Mouse (Mus musculus) myocyte (in vitro differentiated cells): ENCODE results near the gene Spsb1. TPM values are rescaled to one million over a fixed set of nuclear protein-coding genes. Genes with fewer than 3 reads are reported as not detected.

Source experiments
- H3K27me3 ChIP-seq: one replicate; pipeline ENCODE4 v1.6.1; 2011; ENCODE audit not compliant: control insufficient read depth, insufficient read depth, insufficient read length
- H3K36me3 ChIP-seq: one replicate; pipeline ENCODE4 v1.6.1; 2011; ENCODE audit not compliant: control insufficient read depth, insufficient read depth
- H3K4me2 ChIP-seq: one replicate; pipeline ENCODE4 v1.6.1; 2011; ENCODE audit warnings: low read depth, control low read depth
- H3K4me3 ChIP-seq: one replicate; pipeline ENCODE4 v1.5.1; 2011; ENCODE audit warnings: mild to moderate bottlenecking, control low read depth, moderate library complexity
- H3K79me2 ChIP-seq: one replicate; pipeline ENCODE4 v1.6.1; 2011; ENCODE audit not compliant: control insufficient read depth, insufficient read depth
- H3ac ChIP-seq: one replicate; pipeline ENCODE4 v1.6.1; 2011; ENCODE audit not compliant: control insufficient read depth, insufficient read length
- CEBPB ChIP-seq: IDR thresholded peaks from 2 replicates; pipeline ENCODE4 v1.6.1; 2011; ENCODE audit warnings: mild to moderate bottlenecking, moderate library complexity; ENCODE audit not compliant: poor library complexity, insufficient read depth, severe bottlenecking
- E2F4 ChIP-seq: IDR thresholded peaks from one replicate; pipeline ENCODE4 v1.6.1; 2011; ENCODE audit warnings: mild to moderate bottlenecking, control low read depth, moderate library complexity; ENCODE audit not compliant: insufficient read depth
- MAX ChIP-seq: IDR thresholded peaks from one replicate; pipeline ENCODE4 v1.6.1; 2011; ENCODE audit warnings: low read depth, mild to moderate bottlenecking, control low read depth
- MYOD1 ChIP-seq, 3 experiments: IDR thresholded peaks; one replicate each; pipeline ENCODE4 v1.6.1; 2011; ENCODE audit warnings: control low read depth in 2 of 3, low read depth in 2 of 3, mild to moderate bottlenecking in 2 of 3, moderate library complexity in 1 of 3; ENCODE audit not compliant: insufficient read length in 2 of 3, control insufficient read depth in 1 of 3
- MYOG ChIP-seq, 3 experiments: IDR thresholded peaks; one replicate each; pipeline ENCODE4 v1.6.1; 2011; ENCODE audit warnings: control low read depth in 2 of 3, low read depth in 2 of 3, mild to moderate bottlenecking in 2 of 3; ENCODE audit not compliant: insufficient read length in 2 of 3, control insufficient read depth in 1 of 3, insufficient read depth in 1 of 3
- POLR2A ChIP-seq: IDR thresholded peaks from one replicate; pipeline ENCODE4 v1.6.1; 2011; ENCODE audit warnings: low read depth, mild to moderate bottlenecking, control low read depth, moderate library complexity; ENCODE audit not compliant: insufficient read length
- POLR2AphosphoS2 ChIP-seq: IDR thresholded peaks from one replicate; pipeline ENCODE4 v1.6.1; 2011; ENCODE audit warnings: low read depth, control low read depth; ENCODE audit not compliant: insufficient read length
- REST ChIP-seq: IDR thresholded peaks from one replicate; pipeline ENCODE4 v1.6.1; 2011; ENCODE audit warnings: mild to moderate bottlenecking, control low read depth, moderate library complexity; ENCODE audit not compliant: insufficient read depth, insufficient read length
- SRF ChIP-seq: IDR thresholded peaks from one replicate; pipeline ENCODE4 v1.6.1; 2011; ENCODE audit warnings: low read depth; ENCODE audit not compliant: control insufficient read depth, insufficient read length
- TCF12 ChIP-seq: IDR thresholded peaks from one replicate; pipeline ENCODE4 v1.6.1; 2011; ENCODE audit warnings: mild to moderate bottlenecking, control low read depth; ENCODE audit not compliant: poor library complexity, insufficient read depth, severe bottlenecking
- TCF3 ChIP-seq: IDR thresholded peaks from one replicate; pipeline ENCODE4 v1.6.1; 2011; ENCODE audit warnings: low read depth, control low read depth; ENCODE audit not compliant: insufficient read length
- USF1 ChIP-seq: IDR thresholded peaks from one replicate; pipeline ENCODE4 v1.6.1; 2011; ENCODE audit warnings: low read depth, mild to moderate bottlenecking, control low read depth, moderate library complexity
- polyA plus RNA-seq: library from polyadenylated mRNA; unstranded; fragments of >200 nt; fragmentation: generic; extraction: Trizol; gene quantifications from one replicate; pipeline ENCODE4 v1.2.1, GENCODE M21; 2012; ENCODE audit warnings: missing spikeins

The Spsb1 gene
- polyA plus RNA-seq, 1 experiment = 22.6 TPM

GRCm38 (mm10) chr4:149968526-149968925 lies 13.7 kb upstream of the Spsb1 start:
- H3ac ChIP-seq = no peak overlapping the region
- TF ChIP-seq MAX (no peak), MYOD1 (IDR thresholded peaks at IDR 0.05; ENCODE audit: control insufficient read depth in 1 of 3, insufficient read length in 2 of 3, low read depth in 2 of 3) (no peak), TCF3 (no peak), E2F4 (no peak), SRF (no peak), POLR2AphosphoS2 (no peak), USF1 (no peak), MYOG (IDR thresholded peaks at IDR 0.05; ENCODE audit: control insufficient read depth in 1 of 3, insufficient read depth in 1 of 3, insufficient read length in 2 of 3, low read depth in 2 of 3) (no peak), POLR2A (no peak), REST (no peak), TCF12 (no peak), CEBPB (no peak)
- no peak overlapping the region for H3K4me2 ChIP-seq
- no peaks in the 10 kb centered on the region for H3K36me3 ChIP-seq
- H3K4me3 ChIP-seq = no peak overlapping the region
- H3K79me2 ChIP-seq = no peaks in the 10 kb centered on the region
- H3K27me3 ChIP-seq = no peaks in the 10 kb centered on the region

GRCm38 (mm10) chr4:149966963-149967362 lies 12.1 kb upstream of the Spsb1 start:
- Histone ChIP-seq H3K4me3 (no peak overlapping the region), H3K27me3 (no peaks in the 10 kb centered on the region), H3K79me2 (no peaks in the 10 kb centered on the region), H3K4me2 (no peak overlapping the region), H3ac (no peak overlapping the region), H3K36me3 (no peaks in the 10 kb centered on the region)
- TF ChIP-seq MYOG (IDR thresholded peaks at IDR 0.05; ENCODE audit: control insufficient read depth in 1 of 3, insufficient read depth in 1 of 3, insufficient read length in 2 of 3, low read depth in 2 of 3) (no peak), E2F4 (no peak), MYOD1 (IDR thresholded peaks at IDR 0.05; ENCODE audit: control insufficient read depth in 1 of 3, insufficient read length in 2 of 3, low read depth in 2 of 3) (no peak), POLR2AphosphoS2 (no peak)

DNA sequence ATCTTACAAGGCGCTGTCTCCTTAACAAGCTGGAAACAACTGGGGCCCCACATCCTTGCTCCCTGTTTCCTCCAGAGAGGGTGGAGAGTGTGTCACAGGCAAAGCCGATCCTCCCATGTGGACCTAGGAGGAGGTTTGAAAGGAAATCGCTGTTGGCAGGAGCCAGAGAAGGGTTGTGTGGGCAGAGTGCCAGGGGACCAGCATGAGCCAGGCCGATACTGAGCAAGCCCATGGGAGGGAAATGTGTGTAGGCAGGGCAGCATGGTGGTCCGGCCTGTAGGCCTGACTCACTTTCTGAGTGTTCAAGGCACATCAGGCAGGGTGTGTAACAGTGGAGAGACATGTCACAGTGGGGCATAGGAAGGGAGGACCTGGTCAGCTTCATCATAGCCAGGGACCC lies 11.4 kb upstream of the Spsb1 start:
- no peaks in the 10 kb centered on the region for H3K27me3 ChIP-seq
- no peak for TF ChIP-seq E2F4
- TF ChIP-seq POLR2A = no peak
- no peak for TF ChIP-seq TCF12
- no peak for TF ChIP-seq MYOG (IDR thresholded peaks at IDR 0.05; ENCODE audit: control insufficient read depth in 1 of 3, insufficient read depth in 1 of 3, insufficient read length in 2 of 3, low read depth in 2 of 3)
- TF ChIP-seq CEBPB = no peak
- TF ChIP-seq SRF = no peak
- no peak for TF ChIP-seq USF1
- no peak for TF ChIP-seq TCF3
- H3K4me2 ChIP-seq = no peak overlapping the region
- H3K79me2 ChIP-seq = no peaks in the 10 kb centered on the region
- H3ac ChIP-seq = no peak overlapping the region
- no peak overlapping the region for H3K4me3 ChIP-seq
- H3K36me3 ChIP-seq = no peaks in the 10 kb centered on the region

GRCm38 (mm10) chr4:149965672-149966071 lies 10.8 kb upstream of the Spsb1 start:
- Histone ChIP-seq H3ac (no peak overlapping the region), H3K79me2 (no peaks in the 10 kb centered on the region), H3K4me2 (no peak overlapping the region), H3K4me3 (no peak overlapping the region), H3K36me3 (no peaks in the 10 kb centered on the region), H3K27me3 (no peaks in the 10 kb centered on the region)
- TF ChIP-seq REST (no peak), USF1 (no peak), TCF12 (no peak), CEBPB (no peak), TCF3 (no peak), MYOD1 (IDR thresholded peaks at IDR 0.05; ENCODE audit: control insufficient read depth in 1 of 3, insufficient read length in 2 of 3, low read depth in 2 of 3) (no peak), MYOG (IDR thresholded peaks at IDR 0.05; ENCODE audit: control insufficient read depth in 1 of 3, insufficient read depth in 1 of 3, insufficient read length in 2 of 3, low read depth in 2 of 3) (no peak), E2F4 (no peak), POLR2AphosphoS2 (no peak), MAX (no peak), POLR2A (no peak), SRF (no peak)

DNA sequence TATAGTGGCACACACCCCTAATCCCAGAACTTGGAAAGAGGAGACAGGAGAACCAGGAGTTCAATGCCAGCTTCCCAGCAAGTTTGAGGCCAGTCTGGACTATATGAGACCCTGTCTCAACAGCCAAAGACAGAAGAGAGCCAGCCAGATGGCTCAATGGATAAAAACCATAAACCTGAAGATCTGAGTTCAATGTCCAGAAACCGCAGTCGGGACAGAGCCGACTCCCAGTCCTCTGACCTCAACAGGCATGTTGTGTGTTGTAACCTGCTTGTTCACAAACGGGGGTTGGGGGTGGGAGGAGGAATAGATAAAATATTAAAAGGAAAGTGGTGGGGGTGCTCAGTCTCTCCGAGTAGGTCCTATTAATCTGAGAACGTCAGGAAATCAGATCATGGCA lies 10.4 kb upstream of the Spsb1 start:
- Histone ChIP-seq H3K27me3 (no peaks in the 10 kb centered on the region), H3K79me2 (no peaks in the 10 kb centered on the region), H3ac (no peak overlapping the region), H3K36me3 (no peaks in the 10 kb centered on the region), H3K4me3 (no peak overlapping the region), H3K4me2 (no peak overlapping the region)
- no peak for TF ChIP-seq USF1
- no peak for TF ChIP-seq SRF
- TF ChIP-seq MYOG (IDR thresholded peaks at IDR 0.05; ENCODE audit: control insufficient read depth in 1 of 3, insufficient read depth in 1 of 3, insufficient read length in 2 of 3, low read depth in 2 of 3) = no peak
- no peak for TF ChIP-seq TCF12
- no peak for TF ChIP-seq REST
- no peak for TF ChIP-seq CEBPB
- TF ChIP-seq POLR2AphosphoS2 = no peak
- no peak for TF ChIP-seq MYOD1 (IDR thresholded peaks at IDR 0.05; ENCODE audit: control insufficient read depth in 1 of 3, insufficient read length in 2 of 3, low read depth in 2 of 3)
- TF ChIP-seq TCF3 = no peak
- TF ChIP-seq E2F4 = no peak
- TF ChIP-seq MAX = no peak
